Mouse (Mus musculus) CH12.LX (cell line): Measurements from ENCODE around the gene Npas3.

ENCODE experiments used
- CHD2 ChIP-seq: IDR thresholded peaks from 2 replicates; pipeline ENCODE4 v1.6.1; 2011; ENCODE audit warnings: low read length, improper control_type of control experiment
- CTCF ChIP-seq, 2 experiments: IDR thresholded peaks in 1 of 2; conservative IDR thresholded peaks in 1 of 2; 2 replicates each; pipeline ENCODE4 v1.5.1; 2011 to 2012; ENCODE audit warnings: low read depth in 2 of 2, low read length in 2 of 2, improper control_type of control experiment in 1 of 2, inconsistent platforms in 1 of 2, mild to moderate bottlenecking in 1 of 2, moderate library complexity in 1 of 2
- E2F4 ChIP-seq: IDR thresholded peaks from 2 replicates; pipeline ENCODE4 v1.6.1; 2011; ENCODE audit warnings: low read depth, low read length, improper control_type of control experiment; ENCODE audit not compliant: insufficient replicate concordance
- EP300 ChIP-seq: IDR thresholded peaks from 2 replicates; pipeline ENCODE4 v1.6.1; 2011; ENCODE audit warnings: low read length, improper control_type of control experiment
- JUND ChIP-seq: conservative IDR thresholded peaks from 2 replicates; pipeline ENCODE4 v1.6.1; 2011; ENCODE audit warnings: low read depth, low read length, improper control_type of control experiment
- MAFK ChIP-seq: IDR thresholded peaks from 2 replicates; pipeline ENCODE4 v1.6.1; 2011; ENCODE audit warnings: low read length, improper control_type of control experiment; ENCODE audit not compliant: insufficient replicate concordance
- MAX ChIP-seq: IDR thresholded peaks from 2 replicates; pipeline ENCODE4 v1.6.1; 2011; ENCODE audit warnings: low read length, improper control_type of control experiment
- MXI1 ChIP-seq: IDR thresholded peaks from 2 replicates; pipeline ENCODE4 v1.6.1; 2011; ENCODE audit warnings: mild to moderate bottlenecking, low read depth, low read length, improper control_type of control experiment
- NRF1 ChIP-seq: IDR thresholded peaks from 2 replicates; pipeline ENCODE4 v1.6.1; 2014; ENCODE audit warnings: low read depth, mild to moderate bottlenecking, inconsistent platforms, low read length, improper control_type of control experiment, moderate library complexity
- POLR2A ChIP-seq: IDR thresholded peaks from 2 replicates; pipeline ENCODE4 v1.6.1; 2011; ENCODE audit warnings: low read depth, mild to moderate bottlenecking, improper control_type of control experiment, low read length
- RAD21 ChIP-seq: IDR thresholded peaks from 2 replicates; pipeline ENCODE4 v1.6.1; 2011; ENCODE audit warnings: low read depth, mild to moderate bottlenecking, low read length, improper control_type of control experiment, moderate library complexity
- SMC3 ChIP-seq: IDR thresholded peaks from 2 replicates; pipeline ENCODE4 v1.6.1; 2011; ENCODE audit warnings: low read depth, low read length, improper control_type of control experiment
- TCF12 ChIP-seq: IDR thresholded peaks from 2 replicates; pipeline ENCODE4 v1.6.1; 2014; ENCODE audit warnings: low read depth, mild to moderate bottlenecking, inconsistent platforms, low read length, improper control_type of control experiment
- USF2 ChIP-seq: conservative IDR thresholded peaks from 2 replicates; pipeline ENCODE4 v1.6.1; 2011; ENCODE audit warnings: low read depth, low read length, improper control_type of control experiment

DNA sequence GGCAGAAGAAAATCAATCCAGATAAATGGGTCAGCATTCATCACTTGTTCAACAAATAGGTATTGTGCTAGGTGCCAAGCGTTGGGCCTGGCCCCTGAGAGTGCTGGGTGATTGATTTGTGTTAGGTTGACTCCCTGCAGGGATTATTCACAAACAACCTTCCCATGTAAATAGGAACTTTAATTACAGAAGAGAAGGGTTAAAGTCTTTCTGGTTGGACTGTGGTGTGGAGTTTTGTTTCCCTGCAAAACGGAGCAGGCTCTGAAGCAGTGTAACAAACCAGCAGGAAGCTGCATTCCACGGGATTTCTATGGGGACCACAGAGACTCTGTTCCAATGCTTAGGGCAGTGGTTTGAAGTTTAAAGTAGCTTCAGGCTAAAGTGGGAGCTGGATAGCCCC, 199.6 kb downstream of the Npas3 start:
- TF ChIP-seq TCF12 (no peak), JUND (no peak), RAD21 (no peak), CTCF (conservative IDR thresholded peaks at IDR 0.05 in 1 of 2, IDR thresholded peaks at IDR 0.05 in 1 of 2; ENCODE audit: low read depth in 2 of 2, low read length in 2 of 2) (no peak), EP300 (no peak), NRF1 (no peak), SMC3 (no peak), E2F4 (no peak), CHD2 (no peak), POLR2A (no peak), USF2 (no peak), MAX (no peak), MXI1 (no peak), MAFK (no peak)
